Mouse (Mus musculus) embryonic fibroblast, embryonic 13.5 days (primary cell): ENCODE measurements at regions not wholly inside any gene's neighbourhood (a gene's known extent, or its start where the extent isn't known, plus 50 kb on each side); places are given as distances from the start of the nearest gene placed in this dataset.

Experiments
- CTCF ChIP-seq: IDR thresholded peaks from 2 replicates; pipeline ENCODE4 v1.5.1; 2011; ENCODE audit warnings: mild to moderate bottlenecking, control low read depth, low read length, moderate library complexity, borderline replicate concordance; ENCODE audit not compliant: insufficient read depth
- POLR2A ChIP-seq: IDR thresholded peaks from 2 replicates; pipeline ENCODE4 v1.6.1; 2011; ENCODE audit warnings: low read depth, mild to moderate bottlenecking, control low read depth, low read length, moderate library complexity

GRCm38 (mm10) chr13:5962947-5963346 is 101.7 kb downstream of the Klf6 start:
- TF ChIP-seq CTCF (no peak), POLR2A (no peak)
